Mouse (Mus musculus): Measurements from ENCODE around the gene Lzic.

DNA sequence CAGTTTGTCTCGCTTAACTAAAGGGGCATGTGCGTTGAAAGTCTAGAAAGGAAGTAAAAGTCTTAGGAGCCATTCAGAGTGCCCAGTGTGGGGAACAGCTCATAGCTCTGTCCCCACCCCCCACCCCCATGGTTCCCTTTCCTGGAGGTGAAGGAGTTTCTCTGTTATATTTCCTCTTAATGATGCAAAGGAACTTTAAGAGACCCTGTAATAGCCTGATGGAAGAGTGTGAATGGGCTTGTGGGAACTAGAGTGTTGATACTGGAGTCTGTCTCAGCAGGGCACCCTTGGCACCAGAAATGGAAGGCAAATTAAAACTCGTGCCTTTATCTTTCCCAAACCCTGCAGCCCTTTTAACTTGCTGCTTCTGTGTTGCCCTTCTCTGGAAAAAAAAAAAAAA, 19.8 kb downstream of the Lzic start:
- no peak for TF ChIP-seq GATA1 (IDR thresholded peaks at IDR 0.05; ENCODE audit: low read length)
- no peak for TF ChIP-seq TAL1 (IDR thresholded peaks at IDR 0.05; ENCODE audit: low read length)
